Mouse (Mus musculus) heart, postnatal 0 days (tissue): ENCODE results near the gene Foxg1. TPM values are rescaled to one million over a fixed set of nuclear protein-coding genes. Genes with fewer than 3 reads are reported as not detected.

Source experiments
- ATAC-seq: fragments of 200-750 bp; cut with Nextera tagmentation; 2 replicates; pipeline ENCODE4 v1.8.0; 2017; ENCODE audit warnings: low read depth, moderate number of reproducible peaks, moderate library complexity; ENCODE audit not compliant: insufficient read depth
- DNase-seq: peaks from one replicate; pipeline ENCODE4 v3.0.0-alpha.2; 2016; ENCODE audit warnings: low spot score
- H3K27ac ChIP-seq: fragments of 300-500 bp; sonication (generic); 2 replicates; pipeline ENCODE4 v1.5.1; 2014; ENCODE audit warnings: low read depth, mild to moderate bottlenecking
- H3K27me3 ChIP-seq: fragments of 300-500 bp; sonication (generic); 2 replicates; pipeline ENCODE4 v1.6.1; 2014; ENCODE audit warnings: low read length, mixed read lengths; ENCODE audit not compliant: control insufficient read depth, insufficient read depth
- H3K36me3 ChIP-seq: fragments of 300-500 bp; sonication (generic); replicated peaks from 2 replicates; pipeline ENCODE4 v1.6.1; 2014; ENCODE audit warnings: low read length, mixed read lengths; ENCODE audit not compliant: control insufficient read depth, insufficient read depth
- H3K4me1 ChIP-seq: fragments of 300-500 bp; sonication (generic); 2 replicates; pipeline ENCODE4 v1.6.1; 2014; ENCODE audit warnings: antibody characterized with exemption; ENCODE audit not compliant: control insufficient read depth, insufficient read depth
- H3K4me2 ChIP-seq: fragments of 300-500 bp; sonication (generic); 2 replicates; pipeline ENCODE4 v1.6.1; 2014; ENCODE audit warnings: low read depth, mild to moderate bottlenecking, low read length, moderate library complexity
- H3K4me3 ChIP-seq: fragments of 300-500 bp; sonication (generic); 2 replicates; pipeline ENCODE4 v1.5.1; 2014; ENCODE audit warnings: low read depth, low read length
- H3K9ac ChIP-seq: fragments of 300-500 bp; sonication (generic); replicated peaks from 2 replicates; pipeline ENCODE4 v1.6.1; 2014; ENCODE audit warnings: low read depth, low read length, mixed read lengths
- H3K9me3 ChIP-seq: fragments of 300-500 bp; sonication (generic); replicated peaks from 2 replicates; pipeline ENCODE4 v1.6.1; 2016; ENCODE audit warnings: low read length; ENCODE audit not compliant: control insufficient read depth
- CTCF ChIP-seq: IDR thresholded peaks from 2 replicates; pipeline ENCODE4 v1.5.1; 2016; ENCODE audit warnings: antibody characterized with exemption, control low read depth, low read depth
- EP300 ChIP-seq: IDR thresholded peaks from 2 replicates; pipeline ENCODE4 v1.6.1; 2016; ENCODE audit warnings: antibody characterized with exemption, low read depth
- WGBS: fragments of 180-500 bp; shearing (Covaris S2); extraction: QIAGEN DNeasy Blood & Tissue Kit; methylation state at CpG from one replicate; pipeline ENCODE4 v1.1.7; 2014; 5-methylcytosine and 5-hydroxymethylcytosine counted together
- polyA plus RNA-seq: library from polyadenylated mRNA; unstranded; fragments of >200 nt; fragmentation: Nextera tagmentation; extraction: Ambion mirVana; gene quantifications from 2 replicates; pipeline ENCODE4 v1.2.1, GENCODE M21; 2015
- total RNA-seq: library from RNA; depleted of rRNA; stranded (reverse); fragments of >200 nt; gene quantifications from 2 replicates; pipeline ENCODE4 v1.2.3, GENCODE M21; 2014; ENCODE audit warnings: low replicate concordance

Gene Foxg1
- total and polyA plus RNA-seq, 2 experiments from 2014 or later = not detected

- Histone ChIP-seq H3K4me1 (no peaks in the 10 kb centered on the region), H3K27me3 (peaks cover 86% of the 10 kb centered on the region), H3K36me3 (no peaks in the 10 kb centered on the region), H3K9me3 (no peaks in the 10 kb centered on the region), H3K9ac (no peak overlapping the region), H3K27ac (no peak overlapping the region), H3K4me2 (no peak overlapping the region), H3K4me3 (no peak overlapping the region)
- DNase-seq = no peak
- TF ChIP-seq CTCF (no peak), EP300 (no peak)
- 7% methylated on average over 5 of the region's 5 CpGs for WGBS
- no peak for ATAC-seq
These were observed 10.4 kb downstream of the Foxg1 start for GRCm38 (mm10) chr12:49392876-49393275.

DNA sequence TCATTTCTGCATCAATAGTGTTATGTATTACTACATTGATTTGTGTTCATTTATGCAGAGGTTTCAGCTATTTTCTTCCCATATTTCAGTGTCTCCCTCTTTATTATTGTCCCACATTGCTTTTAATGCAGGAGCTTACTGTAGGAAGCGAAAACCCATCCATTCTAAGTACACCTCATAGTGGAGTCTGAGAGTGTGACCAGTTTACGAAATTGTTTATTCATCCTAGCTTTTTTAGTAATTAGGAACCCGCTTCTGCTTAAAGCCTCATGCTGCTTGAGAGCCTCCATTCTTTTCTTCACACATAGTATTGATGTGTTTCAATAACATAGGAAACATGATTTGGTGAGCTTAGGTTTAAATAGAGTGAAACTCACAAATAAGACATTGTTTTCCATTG lies 11.2 kb downstream of the Foxg1 start:
- Histone ChIP-seq H3K4me2 (no peak overlapping the region), H3K27ac (no peak overlapping the region), H3K27me3 (peaks cover 88% of the 10 kb centered on the region), H3K9me3 (no peaks in the 10 kb centered on the region), H3K4me3 (no peak overlapping the region), H3K9ac (no peak overlapping the region), H3K36me3 (no peaks in the 10 kb centered on the region), H3K4me1 (no peaks in the 10 kb centered on the region)
- WGBS = 14% methylated on average over 3 of the region's 3 CpGs
- ATAC-seq = no peak
- no peak for TF ChIP-seq EP300
- no peak for DNase-seq

DNA sequence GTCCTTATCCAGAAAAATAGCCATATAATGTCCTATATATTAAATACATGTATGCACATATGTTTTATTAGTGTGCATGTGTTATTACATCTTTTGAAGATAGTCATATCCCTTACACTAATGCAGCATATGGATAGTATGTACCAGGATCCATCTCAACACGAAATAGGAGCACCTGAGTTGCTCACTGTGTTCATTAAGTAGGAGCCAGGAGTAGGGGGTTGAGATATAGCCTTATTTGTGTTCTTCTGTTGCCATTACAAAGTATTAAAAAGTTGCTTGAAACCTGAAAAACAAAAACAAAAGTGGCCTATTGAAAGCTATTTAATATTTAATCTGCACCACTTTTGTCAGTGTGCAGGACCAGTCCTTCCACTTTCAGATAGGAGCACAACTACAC lies 11.7 kb downstream of the Foxg1 start:
- no peak overlapping the region for H3K4me3 ChIP-seq
- no peaks in the 10 kb centered on the region for H3K9me3 ChIP-seq
- H3K4me2 ChIP-seq = no peak overlapping the region
- 8% methylated on average over 1 of the region's 1 CpGs for WGBS
- peaks cover 89% of the 10 kb centered on the region for H3K27me3 ChIP-seq
- H3K4me1 ChIP-seq = no peaks in the 10 kb centered on the region
- H3K27ac ChIP-seq = no peak overlapping the region
- no peaks in the 10 kb centered on the region for H3K36me3 ChIP-seq
- DNase-seq (no peak), ATAC-seq (no peak)
- H3K9ac ChIP-seq = no peak overlapping the region
- TF ChIP-seq EP300 (no peak), CTCF (no peak)

GRCm38 (mm10) chr12:49394836-49395235 lies 12.4 kb downstream of the Foxg1 start:
- H3K4me1 ChIP-seq = no peaks in the 10 kb centered on the region
- H3K4me3 ChIP-seq = no peak overlapping the region
- no peak for DNase-seq
- no peak overlapping the region for H3K9ac ChIP-seq
- no peak overlapping the region for H3K27ac ChIP-seq
- WGBS = 1% methylated on average over 17 of the region's 17 CpGs
- ATAC-seq = no peak
- H3K4me2 ChIP-seq = no peak overlapping the region
- peaks cover 87% of the 10 kb centered on the region for H3K27me3 ChIP-seq
- no peaks in the 10 kb centered on the region for H3K36me3 ChIP-seq
- H3K9me3 ChIP-seq = no peaks in the 10 kb centered on the region
- TF ChIP-seq EP300 (no peak), CTCF (no peak)

DNA sequence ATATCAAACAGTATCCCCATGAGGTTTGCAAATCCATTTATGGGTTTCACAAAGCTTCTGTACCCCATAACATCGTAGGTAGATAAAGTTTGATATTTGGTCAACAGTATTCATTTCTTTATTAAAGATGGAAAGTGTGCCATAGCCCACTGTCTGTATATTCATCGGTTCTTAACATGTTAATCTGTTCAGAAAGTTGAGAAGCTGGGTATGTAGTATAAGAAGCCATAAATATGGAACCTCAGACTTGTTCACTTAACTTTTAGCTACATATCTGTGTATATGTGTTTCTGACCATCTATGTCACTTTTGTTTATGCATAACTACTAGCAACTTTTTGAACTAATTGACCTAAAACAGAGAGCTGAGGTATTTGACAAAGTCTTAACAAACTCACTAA lies 13.5 kb downstream of the Foxg1 start:
- no peak overlapping the region for H3K9ac ChIP-seq
- H3K36me3 ChIP-seq = no peaks in the 10 kb centered on the region
- no peak overlapping the region for H3K4me2 ChIP-seq
- H3K9me3 ChIP-seq = no peaks in the 10 kb centered on the region
- H3K4me3 ChIP-seq = no peak overlapping the region
- DNase-seq (no peak), ATAC-seq (no peak)
- no peak overlapping the region for H3K27ac ChIP-seq
- no peaks in the 10 kb centered on the region for H3K4me1 ChIP-seq
- TF ChIP-seq EP300 (no peak), CTCF (no peak)
- peaks cover 87% of the 10 kb centered on the region for H3K27me3 ChIP-seq
- WGBS = 15% methylated on average over 2 of the region's 2 CpGs

GRCm38 (mm10) chr12:49396776-49397175 lies 14.3 kb downstream of the Foxg1 start:
- no peak for DNase-seq
- no peaks in the 10 kb centered on the region for H3K36me3 ChIP-seq
- H3K4me3 ChIP-seq = no peak overlapping the region
- H3K4me1 ChIP-seq = 0 out of 2 replicates have a peak, but pooled peaks cover 3% of the 10 kb centered on the region
- peaks cover 87% of the 10 kb centered on the region for H3K27me3 ChIP-seq
- 16% methylated on average over 1 of the region's 1 CpGs for WGBS
- no peak overlapping the region for H3K27ac ChIP-seq
- TF ChIP-seq CTCF = no peak
- no peak for TF ChIP-seq EP300
- H3K9ac ChIP-seq = no peak overlapping the region
- H3K9me3 ChIP-seq = no peaks in the 10 kb centered on the region
- ATAC-seq = no peak
- no peak overlapping the region for H3K4me2 ChIP-seq
